Mouse (Mus musculus) CH12.LX (cell line): ENCODE measurements around the gene Rsbn1. TPM values are rescaled to one million over a fixed set of nuclear protein-coding genes. Genes with fewer than 3 reads are reported as not detected.

ENCODE experiments used
- DNase-seq: peaks from one replicate; pipeline ENCODE4 v3.0.0-alpha.2; 2013; ENCODE audit errors: extremely low read depth
- H3K27ac ChIP-seq: 2 replicates; pipeline ENCODE4 v1.5.1; 2012; ENCODE audit warnings: low read depth, mild to moderate bottlenecking, control low read depth, moderate library complexity; ENCODE audit not compliant: insufficient read depth
- H3K27me3 ChIP-seq: replicated peaks from 2 replicates; pipeline ENCODE3; 2012; ENCODE audit warnings: inconsistent platforms
- H3K36me3 ChIP-seq, 2 experiments: replicated peaks in 1 of 2; 2 replicates each; pipeline versions ENCODE3 to v1.6.1; 2012; ENCODE audit warnings: inconsistent platforms in 1 of 2, low read length in 1 of 2, mild to moderate bottlenecking in 1 of 2, mixed read lengths in 1 of 2, moderate library complexity in 1 of 2; ENCODE audit not compliant: control insufficient read depth in 1 of 2, insufficient read depth in 1 of 2
- H3K4me1 ChIP-seq, 2 experiments: 2 replicates each; pipeline ENCODE4 v1.6.1; 2012; ENCODE audit warnings: inconsistent platforms in 1 of 2, moderate library complexity in 1 of 2; ENCODE audit not compliant: insufficient read depth in 2 of 2, control insufficient read depth in 1 of 2
- H3K4me2 ChIP-seq: 2 replicates; pipeline ENCODE4 v1.6.1; 2012; ENCODE audit warnings: low read depth, mild to moderate bottlenecking, control low read depth; ENCODE audit not compliant: poor library complexity, insufficient read depth, severe bottlenecking
- H3K4me3 ChIP-seq, 3 experiments: fragments of 150-350 bp in 1 of 3; sonication (generic) in 1 of 3; replicated peaks in 1 of 3; 2 replicates each; pipeline versions ENCODE3 to v1.5.1; 2011 to 2012; ENCODE audit warnings: low read depth in 2 of 3, low read length in 2 of 3, mild to moderate bottlenecking in 2 of 3, moderate library complexity in 2 of 3, control low read depth in 1 of 3, improper control_type of control experiment in 1 of 3, inconsistent platforms in 1 of 3, mixed read lengths in 1 of 3; ENCODE audit not compliant: poor library complexity in 1 of 3
- H3K79me2 ChIP-seq: replicated peaks from 2 replicates; pipeline ENCODE4 v1.6.1; 2012; ENCODE audit warnings: mild to moderate bottlenecking, moderate library complexity; ENCODE audit not compliant: control insufficient read depth, poor library complexity, insufficient read depth, severe bottlenecking; ENCODE audit errors: extremely low read depth
- H3K9ac ChIP-seq: 2 replicates; pipeline ENCODE4 v1.6.1; 2012; ENCODE audit warnings: low read depth, mild to moderate bottlenecking, control low read depth, moderate library complexity; ENCODE audit not compliant: insufficient read depth
- H3K9me3 ChIP-seq: replicated peaks from 2 replicates; pipeline ENCODE3; 2012; ENCODE audit warnings: low read length, inconsistent platforms, mixed read lengths
- BHLHE40 ChIP-seq: IDR thresholded peaks from 2 replicates; pipeline ENCODE4 v1.6.1; 2011; ENCODE audit warnings: mild to moderate bottlenecking, low read depth, low read length, improper control_type of control experiment
- CHD2 ChIP-seq: IDR thresholded peaks from 2 replicates; pipeline ENCODE4 v1.6.1; 2011; ENCODE audit warnings: low read length, improper control_type of control experiment
- CTCF ChIP-seq, 2 experiments: IDR thresholded peaks in 1 of 2; conservative IDR thresholded peaks in 1 of 2; 2 replicates each; pipeline ENCODE4 v1.5.1; 2011 to 2012; ENCODE audit warnings: low read depth in 2 of 2, low read length in 2 of 2, improper control_type of control experiment in 1 of 2, inconsistent platforms in 1 of 2, mild to moderate bottlenecking in 1 of 2, moderate library complexity in 1 of 2
- E2F4 ChIP-seq: IDR thresholded peaks from 2 replicates; pipeline ENCODE4 v1.6.1; 2011; ENCODE audit warnings: low read depth, low read length, improper control_type of control experiment; ENCODE audit not compliant: insufficient replicate concordance
- GABPA ChIP-seq: IDR thresholded peaks from 2 replicates; pipeline ENCODE4 v1.6.1; 2012; ENCODE audit warnings: low read depth, low read length, improper control_type of control experiment, inconsistent platforms; ENCODE audit not compliant: insufficient replicate concordance
- HCFC1 ChIP-seq: IDR thresholded peaks from 2 replicates; pipeline ENCODE4 v1.6.1; 2012; ENCODE audit warnings: low read depth, mild to moderate bottlenecking, inconsistent platforms, low read length, improper control_type of control experiment
- JUN ChIP-seq: IDR thresholded peaks from 2 replicates; pipeline ENCODE4 v1.6.1; 2011; ENCODE audit warnings: low read depth, mild to moderate bottlenecking, low read length, improper control_type of control experiment, moderate library complexity; ENCODE audit not compliant: insufficient read depth
- JUND ChIP-seq: conservative IDR thresholded peaks from 2 replicates; pipeline ENCODE4 v1.6.1; 2011; ENCODE audit warnings: low read depth, low read length, improper control_type of control experiment
- MAX ChIP-seq: IDR thresholded peaks from 2 replicates; pipeline ENCODE4 v1.6.1; 2011; ENCODE audit warnings: low read length, improper control_type of control experiment
- MEF2A ChIP-seq: IDR thresholded peaks from 2 replicates; pipeline ENCODE4 v1.6.1; 2014; ENCODE audit warnings: low read depth, mild to moderate bottlenecking, inconsistent platforms, low read length, improper control_type of control experiment, borderline replicate concordance
- MXI1 ChIP-seq: IDR thresholded peaks from 2 replicates; pipeline ENCODE4 v1.6.1; 2011; ENCODE audit warnings: mild to moderate bottlenecking, low read depth, low read length, improper control_type of control experiment
- MYC ChIP-seq: IDR thresholded peaks from 2 replicates; pipeline ENCODE4 v1.6.1; 2011; ENCODE audit warnings: low read depth, mild to moderate bottlenecking, improper control_type of control experiment, low read length
- NRF1 ChIP-seq: IDR thresholded peaks from 2 replicates; pipeline ENCODE4 v1.6.1; 2014; ENCODE audit warnings: low read depth, mild to moderate bottlenecking, inconsistent platforms, low read length, improper control_type of control experiment, moderate library complexity
- RAD21 ChIP-seq: IDR thresholded peaks from 2 replicates; pipeline ENCODE4 v1.6.1; 2011; ENCODE audit warnings: low read depth, mild to moderate bottlenecking, low read length, improper control_type of control experiment, moderate library complexity
- SMC3 ChIP-seq: IDR thresholded peaks from 2 replicates; pipeline ENCODE4 v1.6.1; 2011; ENCODE audit warnings: low read depth, low read length, improper control_type of control experiment
- TCF12 ChIP-seq: IDR thresholded peaks from 2 replicates; pipeline ENCODE4 v1.6.1; 2014; ENCODE audit warnings: low read depth, mild to moderate bottlenecking, inconsistent platforms, low read length, improper control_type of control experiment
- UBTF ChIP-seq: IDR thresholded peaks from 2 replicates; pipeline ENCODE4 v1.6.1; 2012; ENCODE audit warnings: low read depth, mild to moderate bottlenecking, inconsistent platforms, low read length, improper control_type of control experiment, moderate library complexity
- USF2 ChIP-seq: conservative IDR thresholded peaks from 2 replicates; pipeline ENCODE4 v1.6.1; 2011; ENCODE audit warnings: low read depth, low read length, improper control_type of control experiment
- ZMIZ1 ChIP-seq: IDR thresholded peaks from 2 replicates; pipeline ENCODE4 v1.6.1; 2012; ENCODE audit warnings: low read depth, mild to moderate bottlenecking, inconsistent platforms, low read length, improper control_type of control experiment
- dilution Hi-C: fragments of 300-500 bp; cut with MboI; formaldehyde crosslinking; loops from 2 replicates; pipeline ENCODE4 v1.14.3; 2020; ENCODE audit warnings: low sequenced_read_pairs; ENCODE audit not compliant: extremely low pct_unique_long_range_greater_than_20kb, extremely low pct_ligation_motif_present
- in situ Hi-C: fragments of 300-500 bp; cut with MboI; formaldehyde crosslinking; loops from 3 replicates; pipeline ENCODE4 v1.14.3; 2019; ENCODE audit warnings: low sequenced_read_pairs, low pct_ligation_motif_present, low pct_unique_long_range_greater_than_20kb, mixed read lengths
- polyA plus RNA-seq: library from polyadenylated mRNA; unstranded; fragments of >175 nt; gene quantifications from 2 replicates; pipeline ENCODE4 v1.2.1, GENCODE M21; 2012; ENCODE audit warnings: low read depth; ENCODE audit not compliant: insufficient read length
- total RNA-seq, 2 experiments: library from RNA; depleted of rRNA; stranded (reverse); fragments of 300-350 nt in 1 of 2; fragments of >200 nt in 1 of 2; gene quantifications; 2 replicates each; pipeline ENCODE4 v1.2.3; 2012 to 2014

Gene Rsbn1
- total and polyA plus RNA-seq, 3 experiments, result 13.0 to 19.6 (median 13.8) TPM

DNA sequence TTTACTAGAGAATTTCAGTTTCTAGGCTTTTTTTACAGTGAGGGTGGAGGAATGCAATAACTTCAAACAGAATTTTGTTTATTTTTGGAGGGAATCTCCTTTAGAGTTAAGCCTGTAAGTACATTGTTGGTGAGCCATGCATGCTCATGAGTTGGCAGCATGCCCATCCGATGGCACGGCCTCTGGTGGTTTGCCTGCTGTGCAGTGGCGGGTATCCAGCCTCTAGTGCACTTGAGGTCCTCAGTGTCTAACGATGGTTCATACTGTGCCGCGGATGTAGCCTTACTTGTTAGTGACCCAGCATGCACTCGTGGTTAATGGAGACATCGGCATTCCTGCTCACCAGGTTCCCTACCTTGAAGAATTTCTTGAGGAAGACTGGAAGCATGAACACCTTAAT lies 93.6 kb downstream of the Rsbn1 start:
- Histone ChIP-seq H3K27ac (no peak overlapping the region), H3K4me3 (no peak overlapping the region), H3K79me2 (no peaks in the 10 kb centered on the region), H3K27me3 (no peaks in the 10 kb centered on the region), H3K4me1 (peaks cover 0 to 23% of the 10 kb centered on the region in 2 experiments; a peak in 2 of 4 replicates), H3K4me2 (no peak overlapping the region), H3K9ac (no peak overlapping the region), H3K36me3 (peaks cover 34 to 61% of the 10 kb centered on the region in 2 experiments), H3K9me3 (no peaks in the 10 kb centered on the region)
- in situ Hi-C loops (loop anchor here (25.0 kb wide), 1 partner anchor 430 kb away; no protein-coding TSS in a partner anchor), dilution Hi-C loops (no loop called here)
- TF ChIP-seq SMC3, result no peak
- TF ChIP-seq TCF12, result no peak
- no peak for TF ChIP-seq MAX
- no peak for TF ChIP-seq JUN
- no peak for TF ChIP-seq MXI1
- no peak for TF ChIP-seq MEF2A
- no peak for TF ChIP-seq NRF1
- no peak for TF ChIP-seq USF2
- no peak for TF ChIP-seq E2F4
- TF ChIP-seq CHD2, result no peak
- no peak for TF ChIP-seq HCFC1
- TF ChIP-seq UBTF, result no peak
- DNase-seq, result no peak

DNA sequence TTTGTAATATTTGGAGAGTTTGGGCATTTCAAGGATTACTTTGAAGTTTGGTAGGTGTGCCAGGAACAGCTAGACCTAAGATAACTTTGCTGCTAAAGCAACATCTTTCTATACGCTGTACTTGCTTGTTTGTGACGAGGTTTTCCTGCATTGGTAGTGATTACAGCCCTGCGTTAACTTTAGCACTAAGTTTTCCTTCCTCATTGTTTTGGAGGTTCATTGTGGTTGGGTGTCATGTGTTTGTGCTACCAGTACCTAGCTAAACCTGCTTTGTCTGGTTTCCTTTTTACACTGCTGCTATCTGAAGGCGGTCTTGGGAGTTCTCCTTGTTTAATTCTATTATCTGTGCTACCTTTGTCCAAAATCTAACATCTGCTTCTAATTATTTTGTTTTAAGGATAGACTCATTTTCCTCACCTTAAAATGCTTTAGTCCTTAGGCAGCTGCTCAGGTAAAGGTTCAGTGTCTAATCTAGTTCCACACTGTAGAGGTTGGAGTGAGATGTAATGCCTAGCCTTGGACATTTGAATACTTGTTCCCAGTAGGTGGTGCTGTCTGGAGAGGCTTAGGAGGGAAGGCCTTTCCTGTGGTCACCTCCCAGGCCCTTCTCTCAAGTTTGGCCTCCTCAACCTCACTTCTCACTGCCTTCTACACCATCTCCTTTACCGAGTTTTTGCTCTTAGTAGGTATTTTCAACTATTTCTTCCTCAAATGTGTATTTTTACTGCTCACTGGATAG lies 96.2 kb downstream of the Rsbn1 start:
- Histone ChIP-seq H3K79me2 (no peaks in the 10 kb centered on the region), H3K4me1 (peaks cover 0 to 24% of the 10 kb centered on the region in 2 experiments; a peak in 2 of 4 replicates), H3K4me2 (no peak overlapping the region), H3K9me3 (no peaks in the 10 kb centered on the region), H3K9ac (no peak overlapping the region), H3K4me3 (no peak overlapping the region), H3K36me3 (peaks cover 27 to 51% of the 10 kb centered on the region in 2 experiments), H3K27ac (no peak overlapping the region), H3K27me3 (no peaks in the 10 kb centered on the region)
- TF ChIP-seq UBTF (no peak), CTCF (conservative IDR thresholded peaks at IDR 0.05 in 1 of 2, IDR thresholded peaks at IDR 0.05 in 1 of 2; ENCODE audit: low read depth in 2 of 2, low read length in 2 of 2) (peak in 1 of 2 experiments; percentile 42; a peak in 2 of 4 replicates), RAD21 (peak; percentile 1), ZMIZ1 (no peak), BHLHE40 (no peak), SMC3 (0 out of 2 replicates have a peak, but pooled peaks have one; percentile 13), GABPA (no peak), MYC (no peak), JUND (no peak), E2F4 (no peak)
- dilution Hi-C loops, result no loop called here
- in situ Hi-C loops, result loop anchor here (25.0 kb wide), 1 partner anchor 427 kb away; no protein-coding TSS in a partner anchor
- no peak for DNase-seq
